Mouse (Mus musculus) kidney, adult 2 months (tissue): ENCODE results near the gene B9d2.
"Not testable (repeated sequence)": the region's sequence is repeated elsewhere in the genome, so short reads cannot be mapped to it uniquely, and the experiment has no call there.

Experiments used
- CTCF ChIP-seq: fragments of 200-500 bp; conservative IDR thresholded peaks from 2 replicates; pipeline ENCODE4 v1.5.1; 2011; ENCODE audit warnings: low read depth, mild to moderate bottlenecking, control low read depth, low read length, moderate library complexity, mixed read lengths; ENCODE audit not compliant: insufficient read depth, insufficient read length
- POLR2A ChIP-seq: fragments of 200-500 bp; IDR thresholded peaks from one replicate; pipeline ENCODE4 v1.6.1; 2011; ENCODE audit warnings: low read depth, low read length, control low read depth

DNA sequence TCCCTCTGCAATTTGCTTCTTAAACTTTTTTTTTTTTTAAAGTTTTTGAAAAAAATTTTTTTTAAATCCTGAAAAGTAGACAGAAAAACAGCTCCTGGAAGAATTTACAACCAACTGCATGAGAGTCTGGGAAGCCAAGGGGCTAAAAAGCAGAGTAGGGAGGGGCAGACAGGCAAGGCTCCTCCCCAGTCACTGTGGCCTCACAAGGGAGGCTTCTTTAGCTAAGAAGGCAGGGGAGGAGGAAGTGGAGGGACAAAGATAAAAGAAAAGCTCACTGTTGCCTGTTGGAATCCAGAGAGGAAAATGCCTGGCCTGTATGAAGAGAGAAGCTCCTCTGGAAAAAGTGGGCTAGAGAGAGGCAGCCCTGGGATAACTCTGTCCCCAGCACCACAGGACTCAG is 41.2 kb downstream of the B9d2 start:
- TF ChIP-seq CTCF, POLR2A: not testable (repeated sequence)
